Mouse (Mus musculus) thymus, adult 2 months (tissue): Measurements from ENCODE around the gene Gm5134. TPM values are rescaled to one million over a fixed set of nuclear protein-coding genes. Genes with fewer than 3 reads are reported as not detected.

Experiments used
- DNase-seq: peaks from one replicate; pipeline ENCODE4 v3.0.0; 2021
- H3K27ac ChIP-seq: fragments of 200-500 bp; 2 replicates; pipeline ENCODE4 v1.5.1; 2012; ENCODE audit warnings: low read length, control low read depth; ENCODE audit not compliant: control insufficient read depth, insufficient read depth
- H3K27me3 ChIP-seq: fragments of 200-500 bp; 2 replicates; pipeline ENCODE4 v1.6.1; 2012; ENCODE audit warnings: mild to moderate bottlenecking, low read length, moderate library complexity, mixed read lengths; ENCODE audit not compliant: control insufficient read depth, insufficient read depth
- H3K36me3 ChIP-seq: fragments of 200-500 bp; 2 replicates; pipeline ENCODE4 v1.6.1; 2012; ENCODE audit warnings: mild to moderate bottlenecking, low read length, moderate library complexity; ENCODE audit not compliant: control insufficient read depth, insufficient read depth
- H3K4me1 ChIP-seq: fragments of 200-500 bp; replicated peaks from 2 replicates; pipeline ENCODE4 v1.6.1; 2012; ENCODE audit warnings: low read length; ENCODE audit not compliant: control insufficient read depth, insufficient read depth
- H3K4me3 ChIP-seq: fragments of 200-500 bp; 2 replicates; pipeline ENCODE4 v1.5.1; 2012; ENCODE audit warnings: mild to moderate bottlenecking, low read length, control low read depth, moderate library complexity; ENCODE audit not compliant: control insufficient read depth, insufficient read depth
- CTCF ChIP-seq: fragments of 200-500 bp; IDR thresholded peaks from 2 replicates; pipeline ENCODE4 v1.5.1; 2012; ENCODE audit warnings: mild to moderate bottlenecking, control low read depth, low read length, moderate library complexity, borderline replicate concordance; ENCODE audit not compliant: control insufficient read depth, poor library complexity, insufficient read depth; ENCODE audit errors: extremely low read depth
- POLR2A ChIP-seq: fragments of 200-500 bp; IDR thresholded peaks from 2 replicates; pipeline ENCODE4 v1.6.1; 2012; ENCODE audit warnings: mild to moderate bottlenecking, low read length, control low read depth, moderate library complexity; ENCODE audit not compliant: control insufficient read depth, poor library complexity, insufficient read depth; ENCODE audit errors: extremely low read depth
- WGBS: fragments of 180-500 bp; shearing (Covaris S2); methylation state at CpG from one replicate; pipeline ENCODE4 v1.1.7; 2018; 5-methylcytosine and 5-hydroxymethylcytosine counted together
- polyA plus RNA-seq: library from polyadenylated mRNA; depleted of rRNA; stranded (reverse); fragments of >200 nt; gene quantifications from 2 replicates; pipeline ENCODE4 v1.2.3, GENCODE M21; 2012

Gm5134 gene
- polyA plus RNA-seq, 1 experiment: 4.0 TPM

GRCm38 (mm10) chr10:75937851-75938643 lies 16.3 kb upstream of the Gm5134 start:
- no peaks in the 10 kb centered on the region for H3K36me3 ChIP-seq
- H3K27ac ChIP-seq: no peak overlapping the region
- H3K27me3 ChIP-seq: no peaks in the 10 kb centered on the region; the same call in 1 of the 2 replicates
- no peak overlapping the region for H3K4me3 ChIP-seq
- WGBS: 76% methylated on average over 10 of the region's 10 CpGs
- peaks cover 7% of the 10 kb centered on the region for H3K4me1 ChIP-seq
- no peak for DNase-seq
- TF ChIP-seq POLR2A (no peak), CTCF (no peak)

GRCm38 (mm10) chr10:75939481-75940234 lies 14.7 kb upstream of the Gm5134 start:
- no peak overlapping the region for H3K27ac ChIP-seq
- H3K27me3 ChIP-seq: no peaks in the 10 kb centered on the region
- no peak for DNase-seq
- H3K36me3 ChIP-seq: no peaks in the 10 kb centered on the region
- WGBS: 51% methylated on average over 9 of the region's 9 CpGs
- peaks cover 7% of the 10 kb centered on the region for H3K4me1 ChIP-seq
- H3K4me3 ChIP-seq: no peak overlapping the region
- TF ChIP-seq POLR2A: no peak
- TF ChIP-seq CTCF: no peak

GRCm38 (mm10) chr10:75940520-75940919 lies 13.8 kb upstream of the Gm5134 start, which contains the start of gene Gm867:
TSS of gene Gm867 (minus strand) at chr10:75940672.
- no peaks in the 10 kb centered on the region for H3K36me3 ChIP-seq
- H3K4me3 ChIP-seq: no peak within 1 kb of the TSS
- no peaks in the 10 kb centered on the region for H3K27me3 ChIP-seq
- WGBS: 93% methylated on average over 5 of the region's 5 CpGs
- no peak within 1 kb of the TSS for H3K27ac ChIP-seq
- H3K4me1 ChIP-seq: peaks cover 5% of the 10 kb centered on the region
- TF ChIP-seq POLR2A (no peak), CTCF (no peak)
- no peak for DNase-seq

- Histone ChIP-seq H3K27me3 (no peaks in the 10 kb centered on the region), H3K36me3 (no peaks in the 10 kb centered on the region), H3K4me3 (no peak overlapping the region), H3K4me1 (peaks cover 2% of the 10 kb centered on the region), H3K27ac (no peak overlapping the region)
- WGBS: 94% methylated on average over 9 of the region's 9 CpGs
- TF ChIP-seq CTCF (no peak), POLR2A (no peak)
- DNase-seq: no peak
Measured at GRCm38 (mm10) chr10:75941042-75941824, 13.1 kb upstream of the Gm5134 start.

GRCm38 (mm10) chr10:75942736-75943477 lies 11.4 kb upstream of the Gm5134 start, which contains the start of gene Vpreb3:
TSS of gene Vpreb3 (plus strand) at chr10:75943057.
- 65% methylated on average over 15 of the region's 15 CpGs for WGBS
- DNase-seq: no peak
- Histone ChIP-seq H3K27ac (no peak within 1 kb of the TSS), H3K4me3 (no peak within 1 kb of the TSS), H3K27me3 (no peaks in the 10 kb centered on the region), H3K36me3 (no peaks in the 10 kb centered on the region), H3K4me1 (no peaks in the 10 kb centered on the region)
- no peak for TF ChIP-seq CTCF
- TF ChIP-seq POLR2A: no peak
